Mouse (Mus musculus) kidney, adult 8-10 months (tissue): ENCODE results near the gene Smoc1.
A peak's percentile ranks its signal among the peaks of the same experiment; 100 is the strongest.

Experiments used
- DNase-seq, 2 experiments: peaks; one replicate each; pipeline ENCODE4 v3.0.0; 2022

Gene Smoc1

GRCm38 (mm10) chr12:81085244-81085643 lies 58.6 kb downstream of the Smoc1 start:
- DNase-seq: no peak

GRCm38 (mm10) chr12:81088131-81088530 lies 61.5 kb downstream of the Smoc1 start:
- no peak for DNase-seq

DNA sequence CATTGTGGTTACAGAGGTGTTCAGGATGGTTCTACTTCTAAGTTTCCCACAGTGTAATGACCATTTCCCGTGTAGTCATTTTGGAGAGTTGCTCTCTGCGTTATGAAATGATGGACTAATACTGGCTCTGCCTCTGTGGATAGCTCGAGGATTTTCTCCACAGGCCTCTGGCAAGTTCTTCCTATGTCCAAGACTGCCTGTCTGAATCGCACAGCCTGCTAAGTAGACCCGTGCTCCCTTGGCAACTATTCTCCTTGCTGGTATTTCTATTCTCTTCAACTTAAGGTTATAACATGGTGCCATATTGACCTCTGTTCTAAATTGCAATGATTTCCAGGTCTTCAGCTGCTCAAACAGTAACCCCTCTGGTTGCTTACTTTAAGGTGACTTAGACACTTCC lies 65.0 kb downstream of the Smoc1 start:
- no peak for DNase-seq

GRCm38 (mm10) chr12:81092641-81093040 lies 66.0 kb downstream of the Smoc1 start:
- DNase-seq: peak in 1 of 2 experiments; percentile 13

GRCm38 (mm10) chr12:81093211-81093610 lies 66.6 kb downstream of the Smoc1 start:
- DNase-seq: no peak

- no peak for DNase-seq
Observed at GRCm38 (mm10) chr12:81094766-81095405, 68.3 kb downstream of the Smoc1 start.

- no peak for DNase-seq
Observed at GRCm38 (mm10) chr12:81097267-81097666, 70.7 kb downstream of the Smoc1 start.

DNA sequence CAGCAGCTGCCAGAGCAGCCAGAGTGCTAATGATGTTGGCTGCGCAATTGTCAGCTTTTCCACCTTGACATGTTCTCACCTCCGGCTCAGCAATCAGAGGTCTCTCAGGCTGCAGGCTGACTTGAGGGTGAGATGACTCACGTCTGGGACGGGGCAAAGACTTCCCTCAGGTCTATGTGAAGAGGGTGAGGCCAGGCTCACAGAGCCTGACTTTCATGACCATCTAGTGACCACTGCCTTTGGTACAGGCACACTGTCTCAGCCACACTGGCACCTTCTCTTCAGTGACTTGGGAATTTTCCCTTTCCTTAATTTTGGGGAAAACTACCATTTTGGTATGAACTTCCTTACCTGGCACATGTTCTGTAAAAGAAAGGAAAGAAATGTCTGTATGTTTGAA lies 71.1 kb downstream of the Smoc1 start:
- no peak for DNase-seq

DNA sequence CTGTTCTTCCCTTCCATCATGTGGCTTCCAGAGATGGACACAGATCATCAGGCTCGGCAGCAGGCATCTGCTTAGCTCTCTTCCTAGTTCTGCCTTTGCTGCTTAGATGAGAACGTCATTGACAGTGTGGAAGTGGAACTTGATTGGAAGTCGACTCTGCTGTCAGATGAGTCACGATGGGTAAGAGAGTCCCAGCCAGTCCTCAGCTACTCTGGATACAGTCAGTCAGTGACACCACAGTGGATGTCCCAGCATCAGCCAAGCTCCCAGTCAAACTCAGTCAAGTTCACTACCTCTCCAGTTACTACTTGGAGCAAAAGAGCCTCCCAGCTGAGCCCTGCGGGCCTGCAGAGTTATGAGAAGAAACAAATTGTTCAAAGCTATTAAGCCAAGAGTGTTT lies 72.6 kb downstream of the Smoc1 start:
- no peak for DNase-seq

DNA sequence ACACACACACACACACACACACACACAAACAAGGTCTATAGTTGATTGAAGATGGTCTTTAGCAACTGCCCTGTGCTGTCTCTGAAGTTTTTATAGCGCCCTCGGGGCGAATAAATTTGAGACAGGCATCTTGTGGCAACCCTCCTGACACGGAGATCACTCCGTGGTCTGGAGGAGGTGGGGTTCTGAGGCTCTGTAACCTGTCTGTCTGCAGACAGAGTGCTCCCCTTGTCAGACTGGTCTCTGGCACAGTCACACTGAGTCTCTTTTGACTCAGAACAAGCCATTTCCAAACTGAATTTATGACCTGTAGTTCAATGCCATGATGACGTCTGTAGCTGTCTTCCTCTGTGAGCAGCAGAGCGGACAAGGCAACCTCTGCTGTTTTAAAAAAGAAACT lies 75.1 kb downstream of the Smoc1 start:
- DNase-seq: no peak

DNA sequence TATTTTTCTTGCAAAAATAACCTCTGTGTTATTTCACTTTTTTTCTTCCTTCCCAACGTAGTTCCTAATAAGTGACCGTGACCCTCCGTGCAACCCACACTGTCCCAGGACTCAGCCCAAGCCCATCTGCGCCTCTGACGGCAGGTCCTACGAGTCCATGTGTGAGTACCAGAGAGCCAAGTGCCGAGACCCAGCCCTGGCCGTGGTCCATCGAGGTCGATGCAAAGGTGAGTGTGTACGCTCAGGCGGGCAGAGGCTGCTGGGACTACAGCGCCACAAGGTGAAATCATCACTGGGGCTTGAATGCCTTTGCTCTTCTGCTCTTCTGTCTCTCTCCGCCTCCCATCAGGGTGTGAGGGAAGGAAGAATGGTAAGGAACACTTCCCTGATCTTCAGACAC lies 77.9 kb downstream of the Smoc1 start:
- DNase-seq: no peak

DNA sequence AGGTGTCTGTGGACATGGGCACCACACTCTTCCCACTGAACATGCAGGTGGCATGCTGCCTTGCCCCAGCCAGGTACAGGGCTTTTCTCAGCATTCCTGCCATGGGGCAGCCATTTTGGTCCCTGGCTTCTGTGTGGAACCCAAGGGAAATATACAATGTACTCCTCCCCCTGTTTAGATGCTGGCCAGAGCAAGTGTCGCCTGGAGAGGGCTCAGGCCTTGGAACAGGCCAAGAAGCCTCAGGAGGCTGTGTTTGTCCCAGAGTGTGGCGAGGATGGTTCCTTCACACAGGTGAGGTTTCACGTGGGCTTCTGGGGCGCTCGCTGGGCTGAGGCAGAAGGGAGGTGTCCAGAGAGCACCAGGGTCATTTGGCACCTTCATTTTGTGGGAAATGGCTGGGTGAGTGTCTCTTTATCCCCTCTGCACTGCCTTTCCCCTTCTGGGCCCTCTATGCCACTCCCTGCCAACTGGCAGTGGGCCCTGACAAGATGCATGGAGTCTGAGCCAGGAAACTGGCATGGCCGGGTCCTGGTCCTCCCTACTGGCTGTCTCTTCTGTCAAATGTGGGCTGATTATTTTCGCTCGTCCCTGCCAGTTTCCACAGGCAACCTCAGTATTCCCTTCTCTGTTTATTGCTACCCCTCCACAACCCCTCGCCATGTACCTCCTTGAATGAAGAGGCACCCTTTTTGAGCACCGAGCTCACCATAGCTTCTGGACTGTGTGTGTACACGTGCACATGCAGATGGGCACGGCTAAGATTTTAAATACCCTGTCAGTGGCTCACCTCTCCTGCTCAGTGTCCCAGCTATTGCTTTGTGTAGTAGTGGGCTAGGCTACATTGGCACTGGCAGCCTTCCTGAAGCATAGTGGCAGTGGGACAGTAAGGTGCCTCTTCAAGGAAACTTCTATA lies 79.4 kb downstream of the Smoc1 start:
- no peak for DNase-seq

GRCm38 (mm10) chr12:81107278-81108100 lies 80.9 kb downstream of the Smoc1 start:
- DNase-seq: no peak

DNA sequence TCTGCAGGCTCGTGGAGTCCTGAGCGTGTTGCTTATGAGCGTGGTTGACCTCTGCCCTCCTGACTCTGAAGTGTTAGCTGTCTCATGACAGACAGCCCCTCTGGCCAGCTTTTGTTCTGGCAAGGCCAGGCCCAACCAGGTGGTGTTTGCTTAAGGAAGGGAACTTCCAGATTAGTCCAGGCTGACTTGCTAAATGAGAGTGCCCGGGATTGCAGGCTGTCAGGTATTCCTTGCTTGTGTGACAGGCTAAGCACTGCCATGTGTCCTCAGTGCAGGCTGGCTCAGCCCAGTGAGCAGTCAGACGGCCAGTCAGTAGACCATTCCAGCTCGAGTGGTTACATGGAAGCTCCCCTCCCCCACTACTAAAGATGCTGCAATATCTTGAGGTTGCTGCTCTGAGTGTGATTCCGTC lies 82.0 kb downstream of the Smoc1 start:
- no peak for DNase-seq

GRCm38 (mm10) chr12:81110006-81110405 lies 83.4 kb downstream of the Smoc1 start:
- no peak for DNase-seq

GRCm38 (mm10) chr12:81112321-81112720 lies 85.7 kb downstream of the Smoc1 start:
- DNase-seq: no peak

DNA sequence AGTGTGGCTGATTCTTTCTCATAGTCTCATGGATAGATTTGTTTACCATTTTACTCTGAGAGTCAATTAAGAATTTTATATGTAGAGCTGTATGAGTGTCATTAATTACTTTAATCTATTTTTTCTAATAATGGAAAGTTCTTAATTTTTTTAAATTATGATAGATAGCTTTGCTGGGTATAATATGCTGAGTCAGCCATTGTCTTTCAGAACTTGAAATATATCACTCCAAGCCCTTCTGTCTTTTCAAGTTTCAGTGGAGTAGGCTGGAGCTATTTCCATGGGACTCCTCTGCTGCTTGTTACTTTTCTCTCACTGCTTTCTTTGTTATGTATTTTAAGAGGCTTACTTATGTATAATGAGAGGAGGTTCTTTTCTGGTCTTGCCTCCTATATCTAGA lies 93.7 kb downstream of the Smoc1 start:
- no peak for DNase-seq

DNA sequence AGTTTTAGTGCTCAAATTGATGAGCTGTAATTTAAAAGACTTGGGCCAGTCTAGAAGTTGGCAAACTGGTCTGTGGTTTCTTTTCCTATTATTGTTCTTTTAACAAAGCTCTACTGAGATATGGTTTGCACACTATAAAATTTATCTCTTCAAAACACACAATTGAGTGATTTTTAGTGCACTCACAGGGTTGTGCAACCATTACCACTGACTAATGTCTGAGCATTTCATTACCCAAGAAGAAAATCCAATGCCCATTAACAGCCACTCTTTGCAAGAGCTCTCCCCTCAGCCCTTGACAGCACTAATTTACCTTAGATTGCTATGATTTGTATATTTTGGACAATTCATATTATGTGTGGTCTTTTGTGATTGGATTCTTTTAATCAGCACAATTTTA lies 97.2 kb downstream of the Smoc1 start:
- no peak for DNase-seq

- DNase-seq: no peak
Observed at GRCm38 (mm10) chr12:81126842-81127241, 100.2 kb downstream of the Smoc1 start.

DNA sequence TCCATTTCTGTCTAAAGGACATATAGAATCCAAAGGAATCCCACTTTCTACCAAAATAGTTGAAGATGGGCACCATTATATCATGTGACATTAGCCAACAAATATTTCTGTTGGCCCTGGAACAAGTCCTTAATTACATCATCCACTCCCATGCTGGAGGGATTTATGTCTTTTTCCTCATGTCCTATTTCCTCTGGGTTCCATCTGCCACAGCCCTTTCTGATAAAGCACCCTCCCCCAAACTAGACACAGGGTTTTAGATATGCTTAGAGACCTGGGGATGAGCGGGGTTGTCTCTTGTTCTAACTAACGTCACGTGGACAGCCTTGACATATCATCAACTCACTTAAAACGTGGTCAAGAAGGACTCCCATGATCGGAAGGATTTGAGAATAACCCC lies 102.1 kb downstream of the Smoc1 start:
- DNase-seq: no peak

GRCm38 (mm10) chr12:81130692-81131091 lies 104.1 kb downstream of the Smoc1 start:
- no peak for DNase-seq

GRCm38 (mm10) chr12:81131114-81131513 lies 104.5 kb downstream of the Smoc1 start:
- DNase-seq: no peak

- DNase-seq: no peak
Observed at GRCm38 (mm10) chr12:81133055-81133665, 106.6 kb downstream of the Smoc1 start.
